Mouse (Mus musculus) kidney, embryonic 15.5 days (tissue): Measurements from ENCODE around the gene Slc2a12. TPM values are rescaled to one million over a fixed set of nuclear protein-coding genes. Genes with fewer than 3 reads are reported as not detected.

ENCODE experiments used
- ATAC-seq: fragments of 200-750 bp; cut with Nextera tagmentation; replicated peaks from 2 replicates; pipeline ENCODE4 v1.8.0; 2017; ENCODE audit warnings: moderate TSS enrichment; ENCODE audit not compliant: low FRiP score
- H3K27ac ChIP-seq: fragments of 300-500 bp; sonication (generic); 2 replicates; pipeline ENCODE4 v1.5.1; 2015; ENCODE audit warnings: mild to moderate bottlenecking, inconsistent platforms
- H3K27me3 ChIP-seq: fragments of 300-500 bp; sonication (generic); 2 replicates; pipeline ENCODE4 v1.6.1; 2015; ENCODE audit warnings: inconsistent platforms
- H3K36me3 ChIP-seq: fragments of 300-500 bp; sonication (generic); 2 replicates; pipeline ENCODE4 v1.6.1; 2015; ENCODE audit warnings: inconsistent platforms
- H3K4me1 ChIP-seq: fragments of 300-500 bp; sonication (generic); 2 replicates; pipeline ENCODE4 v1.6.1; 2015; ENCODE audit warnings: inconsistent platforms
- H3K4me2 ChIP-seq: fragments of 300-500 bp; sonication (generic); 2 replicates; pipeline ENCODE4 v1.6.1; 2015; ENCODE audit warnings: moderate library complexity, mild to moderate bottlenecking, inconsistent platforms
- H3K4me3 ChIP-seq: fragments of 300-500 bp; sonication (generic); replicated peaks from 2 replicates; pipeline ENCODE4 v1.5.1; 2015; ENCODE audit warnings: mild to moderate bottlenecking, inconsistent platforms
- H3K9ac ChIP-seq: fragments of 300-500 bp; sonication (generic); 2 replicates; pipeline ENCODE4 v1.6.1; 2015; ENCODE audit warnings: mild to moderate bottlenecking, inconsistent platforms
- H3K9me3 ChIP-seq: fragments of 300-500 bp; sonication (generic); replicated peaks from 2 replicates; pipeline ENCODE4 v1.6.1; 2016; ENCODE audit warnings: inconsistent platforms
- WGBS: fragments of 180-500 bp; shearing (Covaris S2); methylation state at CpG from one replicate; pipeline ENCODE4 v1.1.7; 2015; ENCODE audit warnings: mixed read lengths; 5-methylcytosine and 5-hydroxymethylcytosine counted together
- polyA plus RNA-seq: library from polyadenylated mRNA; unstranded; fragments of >200 nt; fragmentation: Nextera tagmentation; extraction: Ambion mirVana; gene quantifications from 2 replicates; pipeline ENCODE4 v1.2.1, GENCODE M21; 2015

Slc2a12 gene
- polyA plus RNA-seq, 1 experiment from 2014 or later = 1.9 TPM

- H3K9me3 ChIP-seq = no peaks in the 10 kb centered on the region
- no peak for ATAC-seq
- no peaks in the 10 kb centered on the region for H3K36me3 ChIP-seq
- H3K4me3 ChIP-seq = no peak overlapping the region
- no peak overlapping the region for H3K9ac ChIP-seq
- H3K27ac ChIP-seq = no peak overlapping the region
- H3K4me1 ChIP-seq = 0 out of 2 replicates have a peak, but pooled peaks cover 2% of the 10 kb centered on the region
- H3K27me3 ChIP-seq = no peaks in the 10 kb centered on the region
- WGBS = 89% methylated on average over 8 of the region's 8 CpGs
- no peak overlapping the region for H3K4me2 ChIP-seq
Observed at GRCm38 (mm10) chr10:22674176-22674575, 29.4 kb downstream of the Slc2a12 start.

DNA sequence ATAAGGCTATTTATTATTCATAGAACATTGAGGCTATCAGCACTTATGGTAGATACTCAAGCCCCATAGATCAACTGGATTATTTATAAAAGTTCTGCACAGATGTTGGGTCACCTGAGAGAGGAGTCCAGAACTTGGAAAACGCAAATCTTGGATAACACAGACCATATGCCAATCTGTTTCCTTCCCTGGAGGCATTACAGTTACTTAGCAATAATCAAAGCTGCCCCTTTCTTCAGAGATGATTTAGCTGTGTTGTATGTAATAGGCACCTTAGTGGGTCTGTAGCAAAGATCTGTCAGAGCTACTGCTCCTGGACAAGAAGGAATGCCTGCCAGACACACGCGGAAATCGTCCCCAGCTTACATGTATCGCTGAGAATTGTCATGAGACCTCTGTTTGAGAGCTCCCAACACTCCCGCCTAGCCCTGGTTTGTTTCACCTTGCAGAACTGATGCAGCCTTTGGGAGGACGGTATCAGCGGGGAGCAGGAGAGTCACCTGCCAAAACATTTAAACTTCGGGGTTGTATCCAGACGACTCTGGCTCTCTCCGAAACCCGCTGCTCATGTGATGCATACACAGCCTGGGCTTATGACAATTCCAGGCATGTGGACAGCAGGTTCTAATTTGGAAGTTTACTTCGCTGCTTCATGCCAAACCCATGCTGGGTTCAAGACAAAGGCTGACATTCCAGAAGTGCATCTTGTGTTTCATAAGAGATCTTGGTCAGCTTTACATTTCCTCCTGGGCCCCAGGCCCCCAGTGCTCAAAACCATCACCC is 31.2 kb downstream of the Slc2a12 start:
- H3K9ac ChIP-seq = no peak overlapping the region
- no peak for ATAC-seq
- WGBS = 78% methylated on average over 13 of the region's 13 CpGs
- H3K27me3 ChIP-seq = no peaks in the 10 kb centered on the region
- H3K9me3 ChIP-seq = no peaks in the 10 kb centered on the region
- H3K4me2 ChIP-seq = no peak overlapping the region
- H3K4me3 ChIP-seq = no peak overlapping the region
- H3K27ac ChIP-seq = no peak overlapping the region
- 0 out of 2 replicates have a peak, but pooled peaks cover 2% of the 10 kb centered on the region for H3K4me1 ChIP-seq
- no peaks in the 10 kb centered on the region for H3K36me3 ChIP-seq

- no peaks in the 10 kb centered on the region for H3K27me3 ChIP-seq
- H3K9ac ChIP-seq = no peak overlapping the region
- peaks cover 15% of the 10 kb centered on the region; the same call in 1 of the 2 replicates for H3K4me1 ChIP-seq
- H3K36me3 ChIP-seq = peaks cover 9% of the 10 kb centered on the region; the same call in 1 of the 2 replicates
- no peak overlapping the region for H3K27ac ChIP-seq
- H3K4me3 ChIP-seq = no peak overlapping the region
- H3K4me2 ChIP-seq = no peak overlapping the region
- 79% methylated on average over 9 of the region's 9 CpGs for whole genome bisulfite sequencing
- 0 out of 2 replicates have a peak, but pooled peaks have one; percentile 22 for ATAC-seq
- no peaks in the 10 kb centered on the region for H3K9me3 ChIP-seq
Observed at GRCm38 (mm10) chr10:22696236-22696635, 51.4 kb downstream of the Slc2a12 start.

DNA sequence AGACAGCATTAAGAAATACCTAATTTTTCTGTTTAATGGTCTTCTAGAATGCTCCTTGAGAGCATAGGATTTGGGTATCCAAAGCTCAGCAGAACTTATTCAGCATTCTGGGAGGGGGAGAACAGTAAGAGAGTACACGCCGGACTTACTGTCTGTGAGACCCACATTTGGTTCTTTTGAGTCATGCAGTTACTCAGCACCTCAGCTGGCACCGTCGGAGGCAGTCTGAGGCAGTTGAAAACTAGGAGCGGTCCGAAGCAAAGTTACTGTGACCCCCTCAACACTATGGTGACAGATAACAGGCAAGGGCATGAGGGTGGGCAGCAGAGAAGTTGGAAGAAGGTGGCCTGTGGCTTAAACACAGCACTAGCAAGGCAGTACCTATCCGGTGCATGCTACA is 52.1 kb downstream of the Slc2a12 start:
- Histone ChIP-seq H3K4me1 (peaks cover 21% of the 10 kb centered on the region; the same call in 1 of the 2 replicates), H3K9ac (no peak overlapping the region), H3K9me3 (no peaks in the 10 kb centered on the region), H3K27ac (no peak overlapping the region), H3K4me3 (no peak overlapping the region), H3K4me2 (no peak overlapping the region), H3K36me3 (peaks cover 9% of the 10 kb centered on the region; the same call in 1 of the 2 replicates), H3K27me3 (no peaks in the 10 kb centered on the region)
- no peak for ATAC-seq
- WGBS = 84% methylated on average over 7 of the region's 7 CpGs

DNA sequence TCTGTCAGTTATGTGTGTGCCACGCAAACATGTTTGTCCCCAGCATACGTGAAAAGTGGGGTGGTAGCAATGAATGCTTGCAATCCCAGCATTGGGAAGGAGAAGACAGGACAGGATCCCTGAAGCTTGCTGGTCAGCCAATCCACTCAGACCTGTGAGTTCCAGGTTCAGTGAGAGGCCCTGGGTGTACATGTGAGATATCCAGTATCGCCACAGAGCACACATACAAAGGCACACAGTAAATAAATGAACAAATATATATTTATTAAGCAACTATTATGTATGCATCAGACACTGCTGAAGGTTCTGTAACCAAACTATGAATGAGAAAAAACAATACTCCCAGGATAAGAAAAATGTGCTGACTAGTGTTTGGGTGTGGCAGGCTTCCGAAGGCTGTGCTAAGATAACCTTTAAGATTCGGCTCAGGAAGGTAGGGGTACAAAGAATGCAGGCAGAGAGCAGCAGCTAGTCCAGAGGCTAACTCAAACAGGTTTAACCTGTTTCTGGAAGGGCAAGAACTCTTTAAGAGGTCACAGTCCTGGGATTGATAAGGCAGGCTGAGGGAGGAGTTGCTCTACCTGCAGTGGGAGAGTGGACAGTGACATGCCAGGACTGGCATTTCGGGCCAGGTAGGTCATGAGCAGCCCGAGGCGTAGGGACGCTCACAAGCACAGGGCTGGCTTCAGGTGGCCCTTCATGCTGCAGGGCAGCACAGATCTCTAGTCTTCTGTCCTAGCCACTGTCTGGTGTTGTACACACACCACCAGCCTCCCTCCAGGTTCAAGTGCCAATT is 53.5 kb downstream of the Slc2a12 start:
- no peak overlapping the region for H3K4me3 ChIP-seq
- H3K36me3 ChIP-seq = peaks cover 16% of the 10 kb centered on the region
- no peak overlapping the region for H3K9ac ChIP-seq
- no peak overlapping the region for H3K4me2 ChIP-seq
- no peaks in the 10 kb centered on the region for H3K9me3 ChIP-seq
- ATAC-seq = peak; percentile 63
- 0 out of 2 replicates have a peak overlapping the region, but pooled peaks have one; percentile 6 for H3K27ac ChIP-seq
- H3K27me3 ChIP-seq = no peaks in the 10 kb centered on the region
- peaks cover 23% of the 10 kb centered on the region; the same call in 1 of the 2 replicates for H3K4me1 ChIP-seq
- WGBS = 85% methylated on average over 9 of the region's 9 CpGs

DNA sequence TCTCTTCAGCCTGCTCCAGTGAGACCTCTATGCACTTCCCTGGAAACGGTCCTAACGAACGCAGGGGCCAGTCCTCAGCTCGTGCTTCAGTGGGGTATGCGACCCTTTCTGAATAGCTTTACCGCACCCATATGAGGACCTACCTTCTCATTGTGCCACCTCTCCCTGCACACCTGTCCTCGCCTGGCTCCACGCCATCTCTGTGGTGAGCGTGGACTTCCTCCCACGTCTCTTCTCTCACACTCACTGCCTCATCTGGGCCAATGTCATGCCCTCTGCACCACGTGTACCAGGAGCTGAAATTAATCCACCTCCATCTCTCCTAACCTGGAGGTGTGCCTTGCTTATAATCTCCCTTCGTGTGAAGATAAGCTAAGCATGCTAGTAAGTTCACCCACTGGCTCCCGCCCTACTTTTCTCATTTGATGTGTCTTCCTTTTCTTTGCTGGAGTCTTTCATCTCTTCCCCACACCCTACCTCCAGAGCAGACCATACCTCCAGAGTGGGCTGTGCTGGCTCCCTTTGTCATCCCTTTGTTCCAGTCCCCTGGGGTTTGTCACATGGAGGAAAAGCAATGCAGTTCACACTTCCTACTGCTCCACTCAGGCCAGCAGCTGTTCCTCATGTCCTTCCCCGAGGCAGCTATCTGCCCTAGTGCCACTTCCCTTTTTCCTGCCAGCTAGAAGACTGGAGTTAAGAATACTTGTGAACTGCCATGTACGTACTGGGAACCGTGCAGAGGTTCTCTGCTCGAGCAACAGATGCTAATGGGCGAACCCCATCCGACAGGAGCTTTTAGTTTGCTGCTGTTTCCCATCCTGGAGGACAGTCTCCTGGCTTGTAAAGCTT is 54.9 kb downstream of the Slc2a12 start:
- peaks cover 25% of the 10 kb centered on the region; the same call in 1 of the 2 replicates for H3K4me1 ChIP-seq
- no peak overlapping the region for H3K4me3 ChIP-seq
- no peak overlapping the region for H3K4me2 ChIP-seq
- H3K9me3 ChIP-seq = no peaks in the 10 kb centered on the region
- H3K9ac ChIP-seq = no peak overlapping the region
- ATAC-seq = no peak
- H3K36me3 ChIP-seq = peaks cover 25% of the 10 kb centered on the region
- no peaks in the 10 kb centered on the region for H3K27me3 ChIP-seq
- WGBS = 72% methylated on average over 19 of the region's 19 CpGs
- no peak overlapping the region for H3K27ac ChIP-seq

GRCm38 (mm10) chr10:22700773-22701172 is 56.0 kb downstream of the Slc2a12 start:
- Histone ChIP-seq H3K27ac (no peak overlapping the region), H3K4me3 (no peak overlapping the region), H3K4me2 (no peak overlapping the region), H3K36me3 (peaks cover 33% of the 10 kb centered on the region), H3K9me3 (no peaks in the 10 kb centered on the region), H3K9ac (no peak overlapping the region), H3K4me1 (peaks cover 25% of the 10 kb centered on the region; the same call in 1 of the 2 replicates), H3K27me3 (no peaks in the 10 kb centered on the region)
- WGBS = 78% methylated on average over 9 of the region's 9 CpGs
- no peak for ATAC-seq

DNA sequence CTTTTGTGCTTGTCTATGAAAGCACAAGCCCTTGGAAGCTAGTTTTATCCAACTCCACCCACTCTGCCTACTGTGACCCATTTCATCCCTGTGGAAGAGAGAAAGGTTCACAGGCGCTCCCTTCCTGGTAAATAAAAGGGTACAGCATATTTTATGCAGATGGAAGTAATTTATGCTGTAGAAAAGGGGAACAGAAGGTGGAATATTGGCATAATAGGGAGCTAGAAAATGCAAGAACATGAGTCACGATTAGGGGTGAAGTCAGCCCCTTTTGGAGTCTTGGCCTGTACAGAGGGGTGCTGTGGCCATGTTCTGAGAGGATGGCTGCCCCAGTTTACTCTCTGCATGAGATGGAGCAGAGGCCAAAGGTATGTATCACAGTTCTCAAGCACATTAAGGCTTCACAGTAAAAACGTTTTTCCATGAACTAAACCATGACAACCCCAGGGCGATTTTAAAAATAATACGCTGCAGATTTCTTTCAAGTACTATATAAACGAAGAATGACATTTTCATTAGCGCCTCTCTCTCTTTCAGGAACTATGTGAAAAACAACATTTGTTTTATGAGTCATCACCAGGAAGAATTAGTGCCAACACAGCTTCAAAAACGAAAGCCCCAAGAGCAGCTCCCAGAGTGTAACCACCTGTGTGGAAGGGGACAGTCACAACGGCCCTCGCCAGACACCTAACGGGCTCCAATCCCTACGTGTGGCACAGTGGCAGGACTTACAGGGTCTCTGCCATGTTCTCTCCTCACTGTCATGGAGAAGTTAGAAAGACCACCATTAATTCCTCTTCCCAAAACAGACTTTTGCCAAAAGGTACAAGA is 56.9 kb downstream of the Slc2a12 start:
- H3K27ac ChIP-seq = no peak overlapping the region

DNA sequence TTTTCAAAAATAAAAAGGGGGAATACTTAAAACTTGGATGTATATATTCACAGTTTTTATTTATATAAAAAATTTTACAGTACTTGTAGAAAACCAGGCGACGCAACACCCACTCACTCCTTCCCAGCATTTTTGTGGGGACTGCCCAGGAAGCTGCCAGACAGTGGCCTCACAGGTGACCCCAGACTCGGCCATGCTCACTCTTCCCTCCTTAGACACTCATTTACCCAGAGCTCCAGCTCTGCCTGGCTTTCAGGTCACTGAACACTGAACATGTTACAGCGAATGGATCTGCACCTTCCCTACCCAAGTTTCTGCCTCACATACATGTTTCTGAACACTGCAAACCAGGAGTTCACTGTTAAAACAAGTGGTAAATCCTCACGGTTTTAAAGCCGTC is 59.0 kb downstream of the Slc2a12 start:
- Histone ChIP-seq H3K36me3 (peaks cover 63% of the 10 kb centered on the region), H3K4me1 (peaks cover 22% of the 10 kb centered on the region; the same call in 1 of the 2 replicates), H3K4me3 (no peak overlapping the region), H3K9me3 (no peaks in the 10 kb centered on the region), H3K27me3 (no peaks in the 10 kb centered on the region), H3K27ac (no peak overlapping the region), H3K9ac (no peak overlapping the region), H3K4me2 (no peak overlapping the region)
- ATAC-seq = no peak; the same call in 1 of the 2 replicates
- WGBS = 78% methylated on average over 6 of the region's 6 CpGs

More for the DNA sequence above, 56.9 kb downstream of the Slc2a12 start:
- H3K4me1 ChIP-seq = peaks cover 25% of the 10 kb centered on the region; the same call in 1 of the 2 replicates
- no peak overlapping the region for H3K4me3 ChIP-seq
- 59% methylated on average over 12 of the region's 12 CpGs for WGBS
- no peaks in the 10 kb centered on the region for H3K27me3 ChIP-seq
- H3K9ac ChIP-seq = no peak overlapping the region
- no peak overlapping the region for H3K4me2 ChIP-seq
- no peaks in the 10 kb centered on the region for H3K9me3 ChIP-seq
- H3K36me3 ChIP-seq = peaks cover 41% of the 10 kb centered on the region
- no peak for ATAC-seq

GRCm38 (mm10) chr10:22708190-22708843 is 63.5 kb downstream of the Slc2a12 start:
- no peak overlapping the region for H3K27ac ChIP-seq
- H3K27me3 ChIP-seq = no peaks in the 10 kb centered on the region
- no peak for ATAC-seq
- H3K36me3 ChIP-seq = peaks cover 66% of the 10 kb centered on the region
- no peak overlapping the region for H3K4me2 ChIP-seq
- 0 out of 2 replicates have a peak, but pooled peaks cover 4% of the 10 kb centered on the region for H3K4me1 ChIP-seq
- no peak overlapping the region for H3K9ac ChIP-seq
- no peaks in the 10 kb centered on the region for H3K9me3 ChIP-seq
- 86% methylated on average over 7 of the region's 7 CpGs for WGBS
- H3K4me3 ChIP-seq = no peak overlapping the region
